Mouse (Mus musculus) spleen, adult 2 months (tissue): ENCODE measurements around the gene Spata2. TPM values are rescaled to one million over a fixed set of nuclear protein-coding genes. Genes with fewer than 3 reads are reported as not detected.

ENCODE experiments used
- DNase-seq, 2 experiments: peaks; one replicate each; pipeline versions ENCODE4 v3.0.0 to v3.0.0-alpha.2; 2012 to 2021; ENCODE audit warnings: low spot score in 2 of 2, low read depth in 1 of 2
- H3K27ac ChIP-seq: fragments of 200-500 bp; 2 replicates; pipeline ENCODE4 v1.5.1; 2012; ENCODE audit warnings: low read length, inconsistent platforms; ENCODE audit not compliant: insufficient read depth
- H3K27me3 ChIP-seq: fragments of 200-500 bp; 2 replicates; pipeline ENCODE4 v1.6.1; 2012; ENCODE audit warnings: mild to moderate bottlenecking, moderate library complexity, low read length, inconsistent platforms; ENCODE audit not compliant: control insufficient read depth, insufficient read depth
- H3K36me3 ChIP-seq: fragments of 200-500 bp; 2 replicates; pipeline ENCODE4 v1.6.1; 2012; ENCODE audit warnings: mild to moderate bottlenecking, low read length, inconsistent platforms; ENCODE audit not compliant: control insufficient read depth, insufficient read depth
- H3K4me1 ChIP-seq: fragments of 200-500 bp; 2 replicates; pipeline ENCODE4 v1.6.1; 2011; ENCODE audit warnings: inconsistent platforms; ENCODE audit not compliant: control insufficient read depth, insufficient read depth, insufficient read length
- H3K4me3 ChIP-seq: fragments of 200-500 bp; 2 replicates; pipeline ENCODE4 v1.5.1; 2011; ENCODE audit warnings: mild to moderate bottlenecking, inconsistent platforms; ENCODE audit not compliant: insufficient read depth, insufficient read length; ENCODE audit errors: extremely low read depth
- CTCF ChIP-seq: fragments of 200-500 bp; IDR thresholded peaks from 2 replicates; pipeline ENCODE4 v1.5.1; 2011; ENCODE audit warnings: mild to moderate bottlenecking, inconsistent platforms; ENCODE audit not compliant: insufficient read depth, insufficient read length, insufficient replicate concordance; ENCODE audit errors: extremely low read depth
- POLR2A ChIP-seq: fragments of 200-500 bp; IDR thresholded peaks from 2 replicates; pipeline ENCODE4 v1.6.1; 2011; ENCODE audit warnings: low read depth, low read length, inconsistent platforms
- WGBS: fragments of 180-500 bp; shearing (Covaris S2); methylation state at CpG from one replicate; pipeline ENCODE4 v1.1.7; 2018; 5-methylcytosine and 5-hydroxymethylcytosine counted together
- polyA plus RNA-seq: library from polyadenylated mRNA; depleted of rRNA; stranded (reverse); fragments of >200 nt; gene quantifications from 2 replicates; pipeline ENCODE4 v1.2.3, GENCODE M21; 2012

Spata2 gene
- polyA plus RNA-seq, 1 experiment: 23.3 TPM

GRCm38 (mm10) chr2:167502554-167503252 lies 10.0 kb upstream of the Spata2 start:
- TF ChIP-seq POLR2A (no peak), CTCF (no peak)
- peaks cover 6% of the 10 kb centered on the region; the same call in 1 of the 2 replicates for H3K4me1 ChIP-seq
- peak overlapping the region; percentile 93 for H3K4me3 ChIP-seq
- DNase-seq: no peak
- peaks cover 7% of the 10 kb centered on the region; the same call in 1 of the 2 replicates for H3K36me3 ChIP-seq
- no peaks in the 10 kb centered on the region for H3K27me3 ChIP-seq
- H3K27ac ChIP-seq: peak overlapping the region; percentile 81
- WGBS: 30% methylated on average over 13 of the region's 13 CpGs

DNA sequence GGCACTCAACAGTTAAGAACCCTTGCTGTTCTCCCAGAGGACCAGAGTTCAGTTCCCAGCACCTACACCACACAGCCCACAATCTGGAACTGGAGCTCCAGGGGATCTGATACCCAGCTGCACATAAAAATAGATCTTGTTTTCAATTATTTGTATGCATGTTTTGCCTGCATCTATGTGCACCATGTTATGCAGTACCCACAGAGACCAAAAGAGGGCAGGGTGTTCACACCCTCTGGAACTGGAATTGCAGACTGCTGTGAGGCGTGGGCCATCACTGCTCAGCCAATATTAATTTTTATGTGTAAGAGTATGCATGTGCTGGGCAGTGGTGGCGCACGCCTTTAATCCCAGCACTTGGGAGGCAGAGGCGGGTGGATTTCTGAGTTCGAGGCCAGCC lies 4.6 kb upstream of the Spata2 start:
- 67% methylated on average over 5 of the region's 5 CpGs for WGBS
- Histone ChIP-seq H3K27me3 (no peaks in the 10 kb centered on the region), H3K4me1 (peaks cover under 1% of the 10 kb centered on the region; the same call in 1 of the 2 replicates), H3K27ac (no peak overlapping the region), H3K4me3 (no peak overlapping the region), H3K36me3 (no peaks in the 10 kb centered on the region)
- DNase-seq: peak; percentile 47 to 66
- TF ChIP-seq CTCF (peak; percentile 49; the same call in 1 of the 2 replicates), POLR2A (no peak)

DNA sequence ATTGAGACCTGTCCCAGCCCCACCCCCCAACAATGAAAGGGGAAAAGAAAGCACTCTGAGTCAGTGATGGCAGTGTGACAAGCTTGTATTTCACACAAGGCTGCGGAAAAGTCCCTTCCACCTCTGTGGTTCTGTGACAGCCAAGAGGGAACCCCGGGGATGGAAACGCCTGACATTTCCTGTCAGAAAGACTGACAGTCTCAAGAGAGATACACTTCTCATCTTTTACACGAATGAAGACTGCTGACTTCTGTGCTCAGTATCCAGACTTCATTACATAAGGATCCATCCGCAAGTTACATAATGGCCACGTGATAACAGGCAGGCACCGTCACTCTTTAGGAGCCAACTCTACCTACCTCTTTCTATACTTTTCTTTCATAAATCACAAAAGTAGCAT lies 3.8 kb upstream of the Spata2 start:
- no peak overlapping the region for H3K4me3 ChIP-seq
- no peaks in the 10 kb centered on the region for H3K27me3 ChIP-seq
- H3K36me3 ChIP-seq: no peaks in the 10 kb centered on the region
- DNase-seq: no peak
- peaks cover 3% of the 10 kb centered on the region; the same call in 1 of the 2 replicates for H3K4me1 ChIP-seq
- WGBS: 47% methylated on average over 7 of the region's 7 CpGs
- TF ChIP-seq POLR2A: no peak
- TF ChIP-seq CTCF: no peak
- H3K27ac ChIP-seq: no peak overlapping the region

DNA sequence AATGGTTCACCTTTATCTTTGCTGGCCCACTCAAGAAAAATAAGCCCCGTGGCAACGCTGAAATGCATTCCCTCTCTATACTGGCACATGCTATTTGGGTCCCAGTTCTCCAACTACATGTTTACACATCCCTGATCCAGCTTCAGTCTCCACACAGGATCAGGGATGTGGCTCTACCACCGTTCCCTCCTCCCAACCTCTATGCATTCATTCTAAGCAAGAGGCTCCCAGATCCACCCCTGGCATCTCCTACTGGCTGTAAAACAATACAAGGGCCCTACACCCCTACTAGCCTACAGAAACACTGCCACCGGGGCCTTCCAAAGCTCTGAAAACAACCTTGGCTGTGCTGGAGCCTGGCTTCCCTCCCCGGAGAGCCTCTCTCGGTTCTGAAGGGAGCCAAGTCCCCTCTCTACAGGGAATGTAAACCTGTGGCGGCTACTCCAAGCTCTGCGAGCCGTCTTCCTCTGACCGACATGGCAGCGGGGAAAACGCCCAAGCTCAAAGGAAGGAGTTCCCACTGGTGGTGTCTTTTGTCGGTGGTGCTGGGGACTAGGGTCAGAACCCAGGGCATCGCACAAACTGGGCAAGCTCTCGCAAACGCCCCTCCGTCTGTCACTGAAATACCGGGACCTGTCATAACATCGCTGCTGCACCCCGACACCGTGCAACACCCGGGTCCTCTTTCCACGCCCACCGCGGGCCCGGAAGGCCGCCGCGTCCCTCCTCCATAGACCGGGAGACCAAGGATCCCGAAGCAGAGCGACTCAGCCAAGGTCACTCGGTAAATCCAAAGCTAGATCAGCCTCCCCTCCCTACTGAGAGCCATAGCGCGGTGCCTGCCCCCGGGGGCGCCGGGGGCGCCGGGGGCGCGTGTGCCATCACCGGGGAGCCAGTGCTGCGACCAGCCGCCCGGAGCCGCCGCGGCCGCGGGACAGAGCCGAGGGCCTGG lies 654 bp downstream of the Spata2 start, which contains the start of gene Rnf114:
Gene Rnf114, plus strand, starts transcription at position 889 of the 952 bp plus-strand sequence.
- H3K4me1 ChIP-seq: peaks cover 3% of the 10 kb centered on the region; the same call in 1 of the 2 replicates
- DNase-seq: no peak

DNA sequence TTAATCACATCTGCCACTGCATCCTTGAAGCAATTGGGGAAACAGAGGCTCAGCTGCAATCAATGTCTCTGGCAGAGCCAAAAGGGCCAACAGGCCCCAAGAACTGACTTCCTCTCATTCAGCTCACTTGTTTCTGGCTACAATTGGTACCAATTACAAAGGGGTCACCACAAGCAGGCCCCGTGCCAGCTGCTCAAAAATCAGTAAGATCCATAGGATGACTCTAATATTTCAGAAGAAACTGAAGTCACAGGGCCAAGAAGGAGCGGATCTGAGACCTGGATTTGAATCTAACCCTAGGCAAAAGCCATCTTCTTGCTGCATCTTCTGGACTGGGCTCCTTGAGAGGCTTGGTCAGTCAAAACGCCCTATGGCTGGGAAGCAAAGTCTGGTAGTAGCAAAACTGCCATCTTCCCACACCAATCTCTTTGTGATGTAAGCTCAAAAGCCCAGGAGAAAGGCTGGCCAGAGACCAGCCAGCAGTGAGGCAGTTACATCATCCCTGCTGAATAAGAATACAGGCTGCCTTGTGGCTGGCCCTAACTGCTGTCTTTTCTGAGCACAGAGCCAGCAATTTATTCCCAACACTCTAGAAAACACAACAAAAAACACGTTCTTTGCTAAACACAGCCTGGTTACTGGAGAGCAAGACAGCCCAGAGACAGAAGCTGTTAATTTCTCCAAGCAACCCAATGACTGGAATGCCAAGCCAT lies 1.7 kb downstream of the Spata2 start:
- TF ChIP-seq POLR2A (no peak), CTCF (no peak)
- Histone ChIP-seq H3K4me1 (peaks cover 3% of the 10 kb centered on the region; the same call in 1 of the 2 replicates), H3K36me3 (no peaks in the 10 kb centered on the region), H3K27ac (no peak overlapping the region), H3K4me3 (no peak overlapping the region), H3K27me3 (no peaks in the 10 kb centered on the region)
- 89% methylated on average over 4 of the region's 4 CpGs for WGBS
- DNase-seq: no peak

More for the DNA sequence above, 654 bp downstream of the Spata2 start, which contains the start of gene Rnf114:
- TF ChIP-seq POLR2A (no peak), CTCF (no peak)
- H3K27me3 ChIP-seq: no peaks in the 10 kb centered on the region
- H3K36me3 ChIP-seq: no peaks in the 10 kb centered on the region
- WGBS: 3% methylated on average over 52 of the region's 52 CpGs
- peak within 1 kb of the TSS; percentile 97 for H3K4me3 ChIP-seq
- H3K27ac ChIP-seq: peak within 1 kb of the TSS; percentile 98

DNA sequence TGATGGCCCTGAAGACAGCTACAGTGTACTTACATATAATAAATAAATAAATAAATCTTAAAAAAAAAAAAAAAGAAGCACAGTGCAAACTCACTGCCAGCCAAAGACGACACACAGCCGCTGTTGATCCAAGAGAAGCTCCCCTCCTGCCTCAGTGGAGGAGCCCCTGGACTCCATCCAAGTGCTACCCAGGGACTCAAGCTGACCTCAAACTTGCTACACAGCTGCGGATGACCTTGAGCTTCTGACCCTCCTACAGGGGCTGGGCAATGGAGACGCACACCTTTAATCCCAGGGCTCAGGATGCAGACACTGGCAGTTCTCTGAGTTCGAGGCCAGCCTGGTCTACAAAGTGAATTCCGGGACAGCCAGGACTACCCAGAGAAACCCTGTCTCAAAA lies 4.7 kb downstream of the Spata2 start:
- Histone ChIP-seq H3K4me3 (no peak overlapping the region), H3K27me3 (no peaks in the 10 kb centered on the region), H3K36me3 (peaks cover 21% of the 10 kb centered on the region), H3K4me1 (peaks cover 3% of the 10 kb centered on the region; the same call in 1 of the 2 replicates), H3K27ac (no peak overlapping the region)
- 90% methylated on average over 6 of the region's 6 CpGs for WGBS
- TF ChIP-seq POLR2A (no peak), CTCF (no peak)
- DNase-seq: no peak
